Mouse (Mus musculus): ENCODE measurements around the gene Slc22a8. TPM values are rescaled to one million over a fixed set of nuclear protein-coding genes. Genes with fewer than 3 reads are reported as not detected.

Slc22a8 gene
- total RNA-seq, 2 experiments from 2014 or later, result not detected

DNA sequence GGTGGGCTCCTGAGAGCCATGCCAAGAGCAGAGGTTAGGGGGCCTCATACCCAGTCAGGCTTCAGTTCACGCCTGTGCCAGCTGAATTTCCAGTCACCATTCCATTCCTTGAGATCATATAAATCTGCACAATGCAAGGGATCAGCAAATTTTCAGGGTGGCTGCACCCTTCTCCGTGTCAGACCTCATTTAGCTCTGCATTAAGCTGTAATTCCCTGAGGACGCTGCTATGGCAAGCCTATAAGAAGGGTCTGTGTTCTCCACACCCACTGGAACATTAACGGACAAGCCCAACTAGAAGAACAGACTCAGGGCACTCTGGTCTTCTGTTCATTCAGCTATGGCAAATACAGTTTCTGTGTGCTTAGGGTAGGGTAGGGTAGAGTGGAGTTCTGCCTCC, 6.2 kb downstream of the Slc22a8 start:
- no peak for DNase-seq (ENCODE audit: low spot score)

DNA sequence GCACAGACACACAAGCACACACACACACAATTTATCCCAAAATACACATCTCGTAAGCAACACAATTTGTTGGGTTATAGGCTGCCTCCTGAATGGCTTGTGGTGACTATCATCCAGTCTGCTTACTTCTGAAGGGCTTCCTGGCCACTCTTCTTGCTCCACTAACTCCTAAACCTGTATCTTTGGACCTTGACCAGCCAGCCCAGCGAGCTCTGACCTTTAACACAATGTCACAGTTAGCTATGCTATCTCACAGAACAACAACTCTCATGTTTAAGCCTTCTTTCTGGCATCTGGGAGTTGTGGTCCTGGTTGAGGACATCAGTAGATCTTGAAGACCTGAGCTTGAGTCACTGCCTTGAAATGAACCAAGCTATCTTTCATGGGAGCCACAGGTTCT, 8.2 kb downstream of the Slc22a8 start:
- no peak for DNase-seq (ENCODE audit: low spot score)

DNA sequence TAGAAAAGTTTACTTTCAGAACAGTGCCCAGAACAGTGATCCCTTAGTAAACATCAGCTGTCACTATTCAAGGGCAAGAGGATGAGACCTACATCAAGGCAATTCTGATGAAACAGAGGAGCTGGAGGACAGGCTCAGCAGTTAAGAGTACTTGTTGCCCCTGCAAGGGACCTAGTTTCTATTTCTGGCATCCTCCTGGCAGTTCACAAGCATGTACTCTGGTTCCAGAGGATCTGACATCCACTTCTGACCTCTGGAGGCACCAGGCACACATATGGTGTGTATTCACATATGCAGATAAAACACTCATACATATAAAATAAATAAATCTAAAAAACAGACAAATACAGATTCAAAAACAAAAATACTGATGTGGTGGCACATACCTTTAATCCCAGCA, 10.9 kb downstream of the Slc22a8 start:
- DNase-seq (ENCODE audit: low spot score), result peak; percentile 14

DNA sequence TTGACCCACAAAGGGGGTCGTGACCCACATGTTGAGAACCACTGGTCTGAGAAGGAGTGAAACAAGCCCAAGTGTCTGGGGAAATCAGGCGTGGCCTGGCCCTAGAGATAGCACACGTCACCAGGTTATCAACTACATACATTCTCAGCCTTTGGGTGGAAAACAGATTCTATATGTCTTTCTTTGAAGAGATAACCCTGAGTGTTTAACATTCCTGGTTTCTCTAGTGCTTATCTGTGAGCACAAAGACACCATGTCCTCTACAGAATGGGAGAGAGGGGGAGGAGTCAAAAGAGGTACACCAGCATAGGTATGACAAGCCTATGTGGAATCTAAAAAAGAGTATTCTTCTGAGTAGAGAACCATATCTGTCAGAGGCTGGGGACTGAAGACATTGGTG, 11.9 kb downstream of the Slc22a8 start:
- no peak for DNase-seq (ENCODE audit: low spot score)

DNA sequence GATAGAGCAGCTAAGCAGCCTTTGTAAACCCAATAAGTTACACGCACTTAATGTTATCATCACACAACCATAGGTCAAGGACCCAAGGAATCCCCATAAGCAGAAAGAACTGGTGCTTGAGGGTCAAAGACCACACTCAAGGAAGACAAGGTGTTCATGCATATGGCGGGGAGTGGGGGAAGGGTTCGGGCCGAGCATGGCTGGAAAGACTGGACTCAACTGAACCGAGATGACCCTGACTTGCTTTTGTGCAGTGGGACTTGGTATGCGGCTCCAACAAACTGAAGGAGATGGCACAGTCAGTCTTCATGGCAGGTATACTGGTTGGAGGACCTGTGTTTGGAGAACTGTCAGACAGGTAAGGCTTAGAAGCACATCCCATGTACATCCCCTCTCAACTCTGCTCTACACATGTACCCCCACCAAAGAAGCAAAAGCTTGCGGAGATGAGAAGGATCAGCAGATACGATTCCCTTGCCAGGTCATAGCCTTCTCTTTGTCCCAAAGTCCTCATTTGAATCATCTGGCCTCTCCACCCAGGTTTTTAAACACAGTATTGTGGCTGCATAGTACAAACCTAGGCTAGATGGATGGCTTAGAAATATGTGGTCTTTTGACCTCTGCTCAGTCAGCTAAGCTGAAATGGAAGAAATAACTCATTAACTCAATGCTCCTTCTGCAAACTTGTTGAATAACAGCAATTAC, 13.6 kb downstream of the Slc22a8 start:
- no peak for DNase-seq (ENCODE audit: low spot score)

DNA sequence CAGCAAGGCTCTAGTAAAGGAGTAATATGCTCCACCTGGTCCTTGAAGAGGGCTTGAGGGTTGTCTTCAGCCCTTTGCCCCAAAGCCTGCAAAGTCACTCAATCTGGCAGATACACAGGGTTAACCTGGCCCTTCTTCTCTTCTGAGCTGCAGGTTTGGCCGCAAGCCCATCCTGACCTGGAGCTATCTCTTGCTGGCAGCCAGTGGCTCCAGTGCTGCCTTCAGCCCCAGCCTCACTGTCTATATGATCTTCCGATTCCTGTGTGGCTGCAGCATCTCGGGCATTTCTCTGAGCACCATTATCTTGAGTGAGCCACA, 14.1 kb downstream of the Slc22a8 start:
- no peak for DNase-seq (ENCODE audit: low spot score)

DNA sequence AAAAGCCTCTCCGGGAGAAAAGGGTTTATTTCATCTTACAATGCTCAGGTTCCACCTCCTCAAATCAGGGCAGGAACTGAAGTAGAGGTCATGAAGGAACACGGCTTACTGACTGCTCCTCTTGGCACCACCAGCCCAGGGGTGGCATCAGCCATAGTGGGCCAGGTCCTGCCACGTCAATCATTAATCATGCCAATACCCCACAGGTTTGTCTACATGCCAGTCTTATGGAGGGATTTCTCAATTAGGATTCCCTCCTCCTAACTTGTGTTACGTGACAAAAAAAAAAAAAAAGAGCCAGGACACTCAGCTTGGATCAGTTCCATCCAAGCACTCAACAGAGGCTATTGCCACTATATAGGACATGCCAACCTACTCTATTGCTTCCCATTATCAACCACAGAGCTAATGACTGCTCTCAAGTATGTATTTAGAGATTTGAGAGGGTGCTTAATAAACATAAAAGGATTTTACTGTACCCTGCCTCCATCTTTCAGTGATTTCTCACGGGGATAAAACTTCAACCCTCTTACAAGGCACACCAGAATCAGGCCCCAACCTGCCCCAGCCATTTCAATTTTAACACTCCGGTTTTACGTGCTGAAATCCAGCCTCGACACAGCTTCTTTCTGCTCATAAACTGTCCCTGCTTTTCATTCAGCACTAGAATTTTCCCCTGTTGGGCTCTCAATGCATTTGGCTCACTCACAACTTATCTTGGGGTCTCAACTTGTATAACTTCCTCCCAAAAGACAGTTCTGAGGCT, 20.5 kb downstream of the Slc22a8 start:
- DNase-seq (ENCODE audit: low spot score), result no peak

DNA sequence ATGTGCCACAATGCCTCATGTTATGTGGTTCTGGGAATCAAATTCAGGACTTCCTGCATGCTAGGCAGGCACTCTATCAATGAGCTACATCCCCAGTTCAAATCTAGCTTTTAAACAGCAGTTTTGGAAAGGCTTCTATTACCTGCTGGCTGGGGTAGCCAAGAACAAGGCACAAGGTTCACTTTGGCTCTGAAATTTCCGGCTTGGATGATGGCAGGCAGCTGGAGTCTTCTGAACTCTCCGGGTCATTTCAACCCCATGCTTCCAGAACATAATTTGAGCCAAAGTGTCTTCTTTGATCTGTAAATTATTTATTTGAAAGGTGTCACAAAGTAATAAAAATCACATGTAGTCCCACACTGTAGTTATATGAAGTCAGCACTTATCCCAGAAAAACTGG, 22.1 kb downstream of the Slc22a8 start:
- no peak for DNase-seq (ENCODE audit: low spot score)

DNA sequence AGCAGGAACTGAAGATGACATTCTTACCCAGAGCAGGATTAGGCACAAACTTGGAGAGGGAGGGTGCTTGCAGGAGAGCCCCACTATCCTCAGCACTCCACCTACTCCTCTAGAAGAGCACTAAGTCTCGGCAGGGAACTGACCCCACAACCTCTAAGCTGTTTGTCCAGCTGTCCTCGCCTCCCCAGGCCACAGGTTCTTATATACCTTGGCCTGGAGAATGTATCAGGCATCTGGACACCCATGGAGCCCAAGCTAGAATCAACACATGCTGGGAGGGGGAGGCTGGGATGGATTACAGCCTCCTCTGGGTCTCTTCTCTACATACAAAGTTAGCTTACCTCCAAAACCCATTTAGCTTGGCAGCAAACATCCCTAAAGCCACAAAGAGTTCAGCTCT, 23.3 kb downstream of the Slc22a8 start:
- no peak for DNase-seq (ENCODE audit: low spot score)

DNA sequence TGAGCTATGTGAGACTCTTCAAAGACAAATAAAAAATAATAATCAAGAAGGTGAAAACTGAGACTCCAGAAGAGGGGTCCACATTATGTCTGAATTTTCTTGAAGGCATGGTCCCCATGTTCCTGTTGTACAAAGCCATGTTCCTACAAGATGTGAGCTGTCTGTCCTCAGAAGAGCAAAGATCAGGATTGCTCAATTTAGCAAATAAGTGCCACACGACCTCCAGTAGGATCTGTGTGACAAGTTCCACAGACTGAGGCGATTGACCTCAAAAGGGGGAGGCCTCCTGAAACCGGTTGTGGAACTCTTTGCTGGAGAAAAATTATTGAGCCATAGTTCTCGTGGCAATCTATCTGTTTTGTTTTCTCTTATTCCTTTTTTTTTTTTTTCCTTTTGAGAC, 25.3 kb downstream of the Slc22a8 start:
- no peak for DNase-seq (ENCODE audit: low spot score)

DNA sequence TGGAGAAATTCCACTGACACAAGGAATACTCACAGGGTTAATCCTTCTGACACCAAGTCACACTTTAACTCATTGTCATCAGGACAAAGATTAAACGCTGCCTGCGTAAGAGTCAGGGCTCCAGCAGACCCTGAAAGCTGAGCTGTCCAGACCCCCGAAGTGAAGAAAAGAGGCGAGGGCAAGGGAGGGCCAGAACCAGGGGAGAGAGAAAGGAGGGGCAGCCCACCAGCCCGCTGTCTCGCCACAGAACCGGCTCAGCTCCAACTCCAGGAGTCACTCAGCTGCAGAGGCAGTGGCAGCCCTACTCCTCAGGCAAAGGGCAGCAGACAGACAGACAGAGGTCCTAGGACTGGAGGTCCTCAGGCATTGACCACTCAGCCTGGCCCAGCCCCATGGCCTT, 26.9 kb downstream of the Slc22a8 start, which contains the start of gene Slc22a6:
Gene Slc22a6 (plus strand): TSS at position 136 of the 400 bp plus-strand sequence.
- no peak for DNase-seq (ENCODE audit: low spot score)

DNA sequence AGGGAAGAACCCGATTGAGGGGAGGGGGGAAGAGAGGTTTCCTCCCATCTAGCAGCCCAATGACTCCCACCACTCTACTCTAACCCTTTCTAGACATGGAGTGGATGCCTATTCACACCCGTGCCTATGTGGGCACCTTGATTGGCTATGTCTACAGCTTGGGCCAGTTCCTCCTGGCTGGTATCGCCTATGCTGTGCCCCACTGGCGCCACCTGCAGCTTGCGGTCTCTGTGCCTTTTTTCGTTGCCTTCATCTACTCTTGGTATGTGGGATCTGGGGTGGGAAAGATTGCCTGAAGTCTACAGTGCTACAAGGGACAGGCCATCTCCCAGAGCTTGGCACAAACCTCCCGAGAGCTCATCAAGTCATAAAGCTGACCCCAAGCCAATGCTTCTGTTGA, 30.0 kb downstream of the Slc22a8 start:
- DNase-seq (ENCODE audit: low spot score), result no peak

DNA sequence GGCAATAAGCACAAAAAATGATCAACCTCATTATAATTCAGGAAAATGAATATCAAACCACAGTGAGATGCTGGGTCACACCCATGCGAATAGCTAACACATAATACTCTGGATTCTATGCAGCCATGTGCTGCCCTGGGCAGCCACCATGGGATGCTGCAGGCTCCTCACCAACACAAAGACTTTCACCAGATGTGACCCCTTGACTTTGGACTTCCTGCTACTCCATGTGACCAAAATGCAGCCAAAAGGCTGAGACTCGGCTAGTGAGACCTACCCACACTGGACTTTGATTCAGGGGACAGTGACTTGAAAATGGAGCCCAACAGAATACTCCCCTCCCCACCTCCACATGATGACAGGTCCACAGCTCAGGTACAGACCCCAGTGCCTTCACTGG, 39.2 kb downstream of the Slc22a8 start:
- DNase-seq (ENCODE audit: low spot score), result no peak

DNA sequence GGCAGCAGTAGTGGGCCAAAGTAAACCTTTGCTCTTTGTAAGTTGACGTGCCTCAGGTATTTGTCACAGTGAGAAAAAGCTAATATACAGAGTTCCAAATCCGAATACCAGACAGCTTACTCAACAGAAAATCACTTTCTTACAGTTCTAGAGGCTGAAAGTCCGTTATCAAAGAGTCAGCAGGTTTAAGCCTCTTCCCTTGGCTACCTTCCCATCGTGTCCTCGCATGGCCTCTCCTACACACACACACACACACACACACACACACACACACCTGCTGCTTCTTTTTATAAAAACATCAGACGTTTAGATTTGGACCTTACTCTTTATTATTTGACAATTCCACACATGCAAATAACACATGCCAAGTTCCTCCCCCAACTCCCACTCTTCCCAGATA, 39.8 kb downstream of the Slc22a8 start:
- no peak for DNase-seq (ENCODE audit: low spot score)

DNA sequence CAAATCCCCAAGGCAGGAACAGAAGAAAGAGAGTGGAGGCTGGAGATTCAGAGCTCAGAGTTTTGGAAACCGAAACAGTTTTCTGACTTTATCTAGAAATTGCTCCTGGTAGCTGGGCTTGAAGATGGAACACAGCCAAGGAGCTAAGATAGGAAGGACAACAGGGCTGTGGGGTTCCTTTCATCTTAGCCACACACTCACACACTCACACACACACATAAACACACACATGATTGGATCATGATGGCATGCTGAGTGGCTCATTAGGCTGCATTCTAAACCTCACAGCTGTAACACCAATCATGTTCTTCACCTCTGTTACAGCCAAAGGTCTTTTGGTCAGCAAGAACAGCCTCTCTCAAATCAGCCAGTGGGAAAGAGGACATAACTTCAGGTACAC, 41.0 kb downstream of the Slc22a8 start:
- DNase-seq (ENCODE audit: low spot score), result no peak

DNA sequence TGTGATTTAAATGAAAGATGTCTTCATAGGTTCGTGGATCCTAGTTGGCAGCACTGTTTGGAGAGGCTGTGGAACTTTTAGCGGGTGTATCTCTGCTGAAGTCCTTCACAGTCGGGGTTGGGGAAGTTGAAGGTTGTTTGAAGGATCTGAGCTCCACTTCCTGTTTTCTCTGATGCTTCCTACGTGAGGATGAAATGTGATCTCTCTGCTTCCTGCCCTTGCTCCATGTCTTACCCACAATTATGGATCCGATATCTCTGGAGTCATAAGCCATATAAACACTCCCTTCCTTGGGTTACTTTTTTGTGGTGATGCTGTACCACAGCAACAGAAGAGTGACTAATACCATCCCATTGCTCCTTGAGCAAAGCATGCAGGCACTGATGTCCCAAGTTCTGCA, 51.0 kb downstream of the Slc22a8 start:
- no peak for DNase-seq (ENCODE audit: low spot score)

DNA sequence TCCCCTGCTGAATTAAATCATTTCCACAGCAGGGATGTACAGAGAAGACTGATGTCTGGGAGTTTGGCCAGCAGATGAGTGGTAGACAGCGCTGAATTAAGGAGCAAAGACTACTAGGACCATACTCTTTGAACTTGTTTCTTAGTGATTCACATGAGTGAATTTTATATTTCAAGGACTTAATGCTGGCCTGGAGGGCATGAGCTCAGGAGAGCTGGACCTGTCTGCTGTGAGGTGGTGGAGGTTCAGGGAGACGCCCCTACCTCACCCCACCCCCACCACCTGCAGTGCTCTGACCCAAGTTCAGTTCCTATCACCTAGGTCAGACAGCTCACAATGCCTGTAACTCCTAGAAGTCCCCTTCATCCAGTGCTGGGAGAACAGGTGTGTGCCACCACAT, 55.3 kb downstream of the Slc22a8 start:
- no peak for DNase-seq (ENCODE audit: low spot score)

DNA sequence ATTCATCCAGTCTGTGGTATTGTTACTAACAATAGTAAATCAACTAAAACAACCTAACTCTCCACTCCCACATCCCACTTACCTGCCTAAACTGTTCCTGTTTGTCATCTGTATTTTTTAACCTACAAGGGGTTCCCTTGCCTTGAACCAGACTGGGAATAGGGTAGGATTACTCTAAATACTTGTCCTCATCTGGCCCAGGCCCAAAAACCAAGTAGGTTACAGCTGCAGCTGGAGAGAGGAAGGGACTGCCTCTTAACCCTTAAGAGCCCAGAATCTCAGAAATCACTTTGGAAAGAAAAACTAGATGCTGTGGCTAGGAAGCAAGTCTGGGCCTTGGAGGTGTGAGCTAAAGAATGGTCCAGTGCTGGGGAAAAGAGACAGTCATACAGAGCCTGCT, 64.8 kb downstream of the Slc22a8 start:
- DNase-seq (ENCODE audit: low spot score), result no peak

DNA sequence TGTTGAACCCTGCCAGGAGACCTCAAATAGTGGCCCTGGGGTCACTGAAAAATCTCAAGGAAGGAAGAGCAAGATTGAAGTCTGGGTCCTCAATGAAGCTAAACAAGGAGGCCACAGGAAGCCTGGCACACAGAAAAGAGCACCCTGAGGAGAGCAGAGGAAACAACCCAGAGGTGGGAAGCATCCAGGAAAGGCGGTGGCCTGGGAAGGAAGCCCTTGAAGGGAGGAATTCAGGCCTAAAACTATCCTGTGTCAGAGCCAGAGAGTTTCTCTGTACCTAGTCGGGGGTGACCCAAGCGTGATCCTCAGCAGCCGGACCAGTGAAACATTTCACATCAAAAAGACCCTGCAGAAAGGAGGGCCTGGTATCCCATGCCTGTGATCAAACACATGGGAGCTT, 65.3 kb downstream of the Slc22a8 start:
- DNase-seq (ENCODE audit: low spot score), result no peak

Measured in gastrocnemius, adult 18-20 months (tissue).